Mouse (Mus musculus) G1E-ER4 (cell line): ENCODE results near the gene D3Ertd254e. TPM values are rescaled to one million over a fixed set of nuclear protein-coding genes. Genes with fewer than 3 reads are reported as not detected.

Experiments used
- GATA1 ChIP-seq: IDR thresholded peaks from one replicate; pipeline ENCODE4 v1.8.0; 2012; ENCODE audit warnings: low read length, inconsistent platforms
- polyA plus RNA-seq: library from polyadenylated mRNA; stranded (reverse); fragments of >175 nt; gene quantifications from 2 replicates; pipeline ENCODE4 v1.2.3, GENCODE M21; 2012

The D3Ertd254e gene
- polyA plus RNA-seq: 0.41 and 0.49 TPM in 2 replicates

GRCm38 (mm10) chr3:36150934-36151686 lies at the start of gene D3Ertd254e:
TSS of gene D3Ertd254e (plus strand) at chr3:36151017.
- TF ChIP-seq GATA1: no peak

GRCm38 (mm10) chr3:36116076-36116475 lies 34.7 kb upstream of the D3Ertd254e start:
- no peak for TF ChIP-seq GATA1

GRCm38 (mm10) chr3:36119684-36120548 lies 30.9 kb upstream of the D3Ertd254e start:
- no peak for TF ChIP-seq GATA1

GRCm38 (mm10) chr3:36136152-36136551 lies 14.7 kb upstream of the D3Ertd254e start:
- TF ChIP-seq GATA1: no peak

GRCm38 (mm10) chr3:36137560-36137959 lies 13.3 kb upstream of the D3Ertd254e start:
- no peak for TF ChIP-seq GATA1

- no peak for TF ChIP-seq GATA1
These were observed 12.6 kb upstream of the D3Ertd254e start for GRCm38 (mm10) chr3:36138171-36138660.

- no peak for TF ChIP-seq GATA1
These were observed 11.8 kb upstream of the D3Ertd254e start for GRCm38 (mm10) chr3:36138996-36139395.

- TF ChIP-seq GATA1: no peak
These were observed 282 bp upstream of the D3Ertd254e start for GRCm38 (mm10) chr3:36150537-36150933.

- TF ChIP-seq GATA1: no peak
These were observed 4.5 kb downstream of the D3Ertd254e start for GRCm38 (mm10) chr3:36155268-36155667.

- no peak for TF ChIP-seq GATA1
These were observed 19.9 kb downstream of the D3Ertd254e start for GRCm38 (mm10) chr3:36170670-36171210.

GRCm38 (mm10) chr3:36171348-36171747 lies 20.5 kb downstream of the D3Ertd254e start:
- TF ChIP-seq GATA1: no peak

- no peak for TF ChIP-seq GATA1
These were observed 22.9 kb downstream of the D3Ertd254e start for GRCm38 (mm10) chr3:36173761-36174160.

GRCm38 (mm10) chr3:36181519-36181918 lies 30.7 kb downstream of the D3Ertd254e start:
- no peak for TF ChIP-seq GATA1

GRCm38 (mm10) chr3:36186510-36186909 lies 35.7 kb downstream of the D3Ertd254e start:
- TF ChIP-seq GATA1: no peak

- TF ChIP-seq GATA1: no peak
These were observed 38.4 kb downstream of the D3Ertd254e start for GRCm38 (mm10) chr3:36189243-36189642.

GRCm38 (mm10) chr3:36201098-36201497 lies 50.3 kb downstream of the D3Ertd254e start:
- TF ChIP-seq GATA1: no peak

- TF ChIP-seq GATA1: no peak
These were observed 52.1 kb downstream of the D3Ertd254e start for GRCm38 (mm10) chr3:36202932-36203331.
